Mouse (Mus musculus): ENCODE measurements around the gene Prkg1. TPM values are rescaled to one million over a fixed set of nuclear protein-coding genes. Genes with fewer than 3 reads are reported as not detected.
A peak's percentile ranks its signal among the peaks of the same experiment; 100 is the strongest.

Prkg1 gene
- polyA plus RNA-seq, 1 experiment from 2014 or later, result 5.7 TPM

GRCm38 (mm10) chr19:31743241-31744045 is 21.4 kb downstream of the Prkg1 start:
- no peaks in the 10 kb centered on the region for H3K36me3 ChIP-seq
- no peak overlapping the region for H3K4me2 ChIP-seq
- no peak overlapping the region for H3K27ac ChIP-seq
- 72% methylated on average over 8 of the region's 8 CpGs for WGBS
- H3K4me1 ChIP-seq (replicated peaks), result peaks cover 3% of the 10 kb centered on the region; the same call in 1 of the 2 replicates
- no peaks in the 10 kb centered on the region for H3K9me3 ChIP-seq
- no peak overlapping the region for H3K4me3 ChIP-seq (replicated peaks)
- H3K27me3 ChIP-seq, result peaks cover 10% of the 10 kb centered on the region; the same call in 1 of the 2 replicates
- ATAC-seq (ENCODE audit: insufficient number of reproducible peaks, insufficient read depth, low FRiP score, low TSS enrichment, low read depth), result no peak
- no peak overlapping the region for H3K9ac ChIP-seq (replicated peaks)

- Histone ChIP-seq H3K4me3 (replicated peaks) (no peak overlapping the region), H3K4me2 (no peak overlapping the region), H3K36me3 (no peaks in the 10 kb centered on the region), H3K4me1 (replicated peaks) (no peaks in the 10 kb centered on the region), H3K9me3 (no peaks in the 10 kb centered on the region), H3K27ac (no peak overlapping the region), H3K27me3 (no peaks in the 10 kb centered on the region), H3K9ac (replicated peaks) (no peak overlapping the region)
- 85% methylated on average over 6 of the region's 6 CpGs for WGBS
- ATAC-seq (ENCODE audit: insufficient number of reproducible peaks, insufficient read depth, low FRiP score, low TSS enrichment, low read depth), result no peak
These were observed 49.9 kb downstream of the Prkg1 start for GRCm38 (mm10) chr19:31714900-31715299.

- H3K9me3 ChIP-seq, result no peaks in the 10 kb centered on the region
- H3K4me1 ChIP-seq (replicated peaks), result no peaks in the 10 kb centered on the region
- no peaks in the 10 kb centered on the region for H3K36me3 ChIP-seq
- 93% methylated on average over 4 of the region's 4 CpGs for WGBS
- no peak overlapping the region for H3K4me3 ChIP-seq (replicated peaks)
- H3K4me2 ChIP-seq, result no peak overlapping the region
- no peak for ATAC-seq (ENCODE audit: insufficient number of reproducible peaks, insufficient read depth, low FRiP score, low TSS enrichment, low read depth)
- no peak overlapping the region for H3K27ac ChIP-seq
- H3K27me3 ChIP-seq, result no peaks in the 10 kb centered on the region
- H3K9ac ChIP-seq (replicated peaks), result no peak overlapping the region
These were observed 50.4 kb downstream of the Prkg1 start for GRCm38 (mm10) chr19:31714418-31714817.

GRCm38 (mm10) chr19:31713321-31713720 is 51.5 kb downstream of the Prkg1 start:
- no peak for ATAC-seq (ENCODE audit: insufficient number of reproducible peaks, insufficient read depth, low FRiP score, low TSS enrichment, low read depth)
- Histone ChIP-seq H3K9me3 (no peaks in the 10 kb centered on the region), H3K27me3 (no peaks in the 10 kb centered on the region), H3K4me2 (no peak overlapping the region), H3K36me3 (no peaks in the 10 kb centered on the region), H3K27ac (no peak overlapping the region), H3K4me1 (replicated peaks) (no peaks in the 10 kb centered on the region), H3K9ac (replicated peaks) (no peak overlapping the region), H3K4me3 (replicated peaks) (no peak overlapping the region)
- 65% methylated on average over 4 of the region's 4 CpGs for WGBS

GRCm38 (mm10) chr19:31710336-31710735 is 54.5 kb downstream of the Prkg1 start:
- ATAC-seq (ENCODE audit: insufficient number of reproducible peaks, insufficient read depth, low FRiP score, low TSS enrichment, low read depth), result no peak
- WGBS, result 81% methylated on average over 4 of the region's 4 CpGs

GRCm38 (mm10) chr19:31703991-31704390 is 60.8 kb downstream of the Prkg1 start:
- no peaks in the 10 kb centered on the region for H3K9me3 ChIP-seq
- H3K4me1 ChIP-seq (replicated peaks), result no peaks in the 10 kb centered on the region
- H3K4me2 ChIP-seq, result no peak overlapping the region
- H3K36me3 ChIP-seq, result no peaks in the 10 kb centered on the region
- no peak for ATAC-seq (ENCODE audit: insufficient number of reproducible peaks, insufficient read depth, low FRiP score, low TSS enrichment, low read depth)
- H3K27me3 ChIP-seq, result no peaks in the 10 kb centered on the region
- H3K27ac ChIP-seq, result no peak overlapping the region
- no peak overlapping the region for H3K9ac ChIP-seq (replicated peaks)
- no peak overlapping the region for H3K4me3 ChIP-seq (replicated peaks)

More at GRCm38 (mm10) chr19:31710336-31710735, 54.5 kb downstream of the Prkg1 start:
- no peaks in the 10 kb centered on the region for H3K36me3 ChIP-seq
- H3K4me2 ChIP-seq, result no peak overlapping the region
- H3K9me3 ChIP-seq, result no peaks in the 10 kb centered on the region
- H3K4me1 ChIP-seq (replicated peaks), result no peaks in the 10 kb centered on the region
- H3K4me3 ChIP-seq (replicated peaks), result no peak overlapping the region
- no peak overlapping the region for H3K9ac ChIP-seq (replicated peaks)
- H3K27ac ChIP-seq, result no peak overlapping the region
- H3K27me3 ChIP-seq, result no peaks in the 10 kb centered on the region

- H3K4me2 ChIP-seq, result no peak overlapping the region
- no peaks in the 10 kb centered on the region for H3K4me1 ChIP-seq (replicated peaks)
- no peaks in the 10 kb centered on the region for H3K27me3 ChIP-seq
- H3K27ac ChIP-seq, result no peak overlapping the region
- H3K36me3 ChIP-seq, result no peaks in the 10 kb centered on the region
- no peak for ATAC-seq (ENCODE audit: insufficient number of reproducible peaks, insufficient read depth, low FRiP score, low TSS enrichment, low read depth)
- H3K9ac ChIP-seq (replicated peaks), result no peak overlapping the region
- 67% methylated on average over 6 of the region's 6 CpGs for WGBS
- H3K9me3 ChIP-seq, result no peaks in the 10 kb centered on the region
- no peak overlapping the region for H3K4me3 ChIP-seq (replicated peaks)
These were observed 65.9 kb downstream of the Prkg1 start for GRCm38 (mm10) chr19:31698916-31699315.

- Histone ChIP-seq H3K36me3 (no peaks in the 10 kb centered on the region), H3K4me2 (no peak overlapping the region), H3K9me3 (no peaks in the 10 kb centered on the region), H3K9ac (replicated peaks) (no peak overlapping the region), H3K27me3 (no peaks in the 10 kb centered on the region), H3K27ac (no peak overlapping the region), H3K4me3 (replicated peaks) (no peak overlapping the region), H3K4me1 (replicated peaks) (no peaks in the 10 kb centered on the region)
- ATAC-seq (ENCODE audit: insufficient number of reproducible peaks, insufficient read depth, low FRiP score, low TSS enrichment, low read depth), result no peak
- 48% methylated on average over 1 of the region's 1 CpGs for WGBS
These were observed 84.0 kb downstream of the Prkg1 start for GRCm38 (mm10) chr19:31680821-31681220.

GRCm38 (mm10) chr19:31678324-31678723 is 86.5 kb downstream of the Prkg1 start:
- H3K4me2 ChIP-seq, result no peak overlapping the region
- no peaks in the 10 kb centered on the region for H3K27me3 ChIP-seq
- no peaks in the 10 kb centered on the region for H3K4me1 ChIP-seq (replicated peaks)
- ATAC-seq (ENCODE audit: insufficient number of reproducible peaks, insufficient read depth, low FRiP score, low TSS enrichment, low read depth), result no peak
- H3K4me3 ChIP-seq (replicated peaks), result no peak overlapping the region
- H3K9ac ChIP-seq (replicated peaks), result no peak overlapping the region
- H3K9me3 ChIP-seq, result no peaks in the 10 kb centered on the region
- no peak overlapping the region for H3K27ac ChIP-seq
- WGBS, result 42% methylated on average over 5 of the region's 5 CpGs
- no peaks in the 10 kb centered on the region for H3K36me3 ChIP-seq

- Histone ChIP-seq H3K4me3 (replicated peaks) (no peak overlapping the region), H3K4me1 (replicated peaks) (no peaks in the 10 kb centered on the region), H3K27me3 (no peaks in the 10 kb centered on the region), H3K9me3 (no peaks in the 10 kb centered on the region), H3K9ac (replicated peaks) (no peak overlapping the region), H3K36me3 (no peaks in the 10 kb centered on the region), H3K4me2 (no peak overlapping the region), H3K27ac (no peak overlapping the region)
- WGBS, result 75% methylated on average over 5 of the region's 5 CpGs
- no peak for ATAC-seq (ENCODE audit: insufficient number of reproducible peaks, insufficient read depth, low FRiP score, low TSS enrichment, low read depth)
These were observed 93.1 kb downstream of the Prkg1 start for GRCm38 (mm10) chr19:31671726-31672125.

GRCm38 (mm10) chr19:31665007-31665406 is 99.8 kb downstream of the Prkg1 start:
- Histone ChIP-seq H3K27ac (no peak overlapping the region), H3K4me3 (replicated peaks) (peak overlapping the region; percentile 64), H3K27me3 (peaks cover 21% of the 10 kb centered on the region), H3K4me2 (peak overlapping the region; percentile 83), H3K36me3 (no peaks in the 10 kb centered on the region), H3K9me3 (no peaks in the 10 kb centered on the region), H3K4me1 (replicated peaks) (peaks cover 6% of the 10 kb centered on the region), H3K9ac (replicated peaks) (peak overlapping the region; percentile 64)
- no peak for ATAC-seq (ENCODE audit: insufficient number of reproducible peaks, insufficient read depth, low FRiP score, low TSS enrichment, low read depth)
- WGBS, result 7% methylated on average over 8 of the region's 8 CpGs

Data from limb, embryonic 12.5 days (tissue).